Mouse (Mus musculus) B cell, adult 67 days (primary cell): ENCODE data around the gene 4930432K21Rik. TPM values are rescaled to one million over a fixed set of nuclear protein-coding genes. Genes with fewer than 3 reads are reported as not detected.

ENCODE experiments used
- total RNA-seq, 2 experiments: library from RNA; stranded (reverse); gene quantifications; 4 replicates each; pipeline ENCODE4 v1.2.4; 2023

Gene 4930432K21Rik
- total RNA-seq: 1 to 10 TPM in 1 of 2 experiments, under 1 TPM in 1; 0.77 to 2.1 TPM

GRCm38 (mm10) chr8:84147769-84148530, at the start of gene 4930432K21Rik, which contains the start of gene Cc2d1a:
Gene 4930432K21Rik, plus strand, starts transcription at chr8:84148025.
Gene Cc2d1a, minus strand, starts transcription at chr8:84147936.

GRCm38 (mm10) chr8:84104697-84105609, 42.9 kb upstream of the 4930432K21Rik start, which contains the start of gene Dcaf15:
Gene Dcaf15, minus strand, starts transcription at chr8:84104768.

GRCm38 (mm10) chr8:84125656-84126055, 22.2 kb upstream of the 4930432K21Rik start, which contains the start of gene Podnl1:
Gene Podnl1, plus strand, starts transcription at chr8:84125989.

GRCm38 (mm10) chr8:84185117-84185516, 37.3 kb downstream of the 4930432K21Rik start, which contains the start of gene Nanos3:
Gene Nanos3, minus strand, starts transcription at chr8:84185217.

Other genes starting within 250 kb of the 4930432K21Rik start
- 10 to 100 TPM in 1 of 2 experiments, 1 to 10 TPM in 1; 7.9 to 10.3 TPM for gene Adgrl1, start 247.9 kb upstream of the 4930432K21Rik start, total RNA-seq
- 1 to 10 TPM; 1.7 to 2.9 TPM for gene Gm10644, start 192.8 kb upstream of the 4930432K21Rik start, total RNA-seq
- 1 to 10 TPM; 7.7 to 8.8 TPM for gene Asf1b, start 192.5 kb upstream of the 4930432K21Rik start, total RNA-seq
- gene Prkaca, start 175.0 kb upstream of the 4930432K21Rik start, total RNA-seq: 10 to 100 TPM; 45.3 to 45.4 TPM
- 10 to 100 TPM; 53.9 to 61.1 TPM for gene Samd1, start 150.4 kb upstream of the 4930432K21Rik start, total RNA-seq
- under 1 TPM; 0.53 to 0.58 TPM for gene 1700067K01Rik, start 146.5 kb upstream of the 4930432K21Rik start, total RNA-seq
- not detected for gene 2210011C24Rik, start 135.9 kb upstream of the 4930432K21Rik start, total RNA-seq
- not detected for gene Palm3, start 126.6 kb upstream of the 4930432K21Rik start, total RNA-seq
- 100 to 1,000 TPM; 107 to 110 TPM for gene Il27ra, start 105.4 kb upstream of the 4930432K21Rik start, total RNA-seq
- not detected for gene Rln3, start 103.0 kb upstream of the 4930432K21Rik start, total RNA-seq
- gene Gm10643, start 82.9 kb upstream of the 4930432K21Rik start, total RNA-seq: 1 to 10 TPM; 3.3 to 5.1 TPM
- 10 to 100 TPM; 66.0 to 85.3 TPM for gene Rfx1, start 81.2 kb upstream of the 4930432K21Rik start, total RNA-seq
- gene Dcaf15, start 43.3 kb upstream of the 4930432K21Rik start, total RNA-seq: 10 to 100 TPM; 53.6 to 55.6 TPM
- gene Podnl1, start 22.0 kb upstream of the 4930432K21Rik start, total RNA-seq: under 1 TPM; 0.36 to 0.46 TPM
- gene Cc2d1a, start 89 bp upstream of the 4930432K21Rik start, total RNA-seq: 10 to 100 TPM; 33.4 to 38.3 TPM
- gene Nanos3, start 37.2 kb downstream of the 4930432K21Rik start, total RNA-seq: not detected
- gene Zswim4, start 89.0 kb downstream of the 4930432K21Rik start, total RNA-seq: 10 to 100 TPM; 22.8 to 24.8 TPM
- 100 to 1,000 TPM; 182 to 191 TPM for gene D8Ertd738e, start 101.7 kb downstream of the 4930432K21Rik start, total RNA-seq
- 10 to 100 TPM; 37.0 to 38.6 TPM for gene Mri1, start 109.3 kb downstream of the 4930432K21Rik start, total RNA-seq
- 10 to 100 TPM; 26.5 to 34.3 TPM for gene Ccdc130, start 122.4 kb downstream of the 4930432K21Rik start, total RNA-seq
- 1 to 10 TPM; 2.4 to 5.7 TPM for gene Cacna1a, start 240.4 kb downstream of the 4930432K21Rik start, total RNA-seq